Mouse (Mus musculus) limb, embryonic 11.5 days (tissue): ENCODE measurements around the gene Polr2c. TPM values are rescaled to one million over a fixed set of nuclear protein-coding genes. Genes with fewer than 3 reads are reported as not detected.

Experiments
- ATAC-seq: fragments of 200-750 bp; cut with Nextera tagmentation; 2 replicates; pipeline ENCODE4 v1.8.0; 2017; ENCODE audit warnings: low read depth; ENCODE audit not compliant: insufficient number of reproducible peaks, low FRiP score, low TSS enrichment
- DNase-seq: peaks from one replicate; pipeline ENCODE4 v3.0.0-alpha.2; 2015; ENCODE audit warnings: low spot score
- H3K27ac ChIP-seq: fragments of 300-500 bp; sonication (generic); replicated peaks from 2 replicates; pipeline ENCODE4 v1.5.1; 2014; ENCODE audit warnings: low read depth, mild to moderate bottlenecking, low read length
- H3K27me3 ChIP-seq: fragments of 300-500 bp; sonication (generic); 2 replicates; pipeline ENCODE4 v1.6.1; 2014; ENCODE audit warnings: mild to moderate bottlenecking, low read length, mixed read lengths; ENCODE audit not compliant: control insufficient read depth, insufficient read depth
- H3K36me3 ChIP-seq: fragments of 300-500 bp; sonication (generic); 2 replicates; pipeline ENCODE4 v1.6.1; 2014; ENCODE audit warnings: mild to moderate bottlenecking, low read length, moderate library complexity, mixed read lengths; ENCODE audit not compliant: control insufficient read depth, insufficient read depth
- H3K4me1 ChIP-seq: fragments of 300-500 bp; sonication (generic); 2 replicates; pipeline ENCODE4 v1.6.1; 2014; ENCODE audit warnings: low read length, mixed read lengths; ENCODE audit not compliant: control insufficient read depth, insufficient read depth
- H3K4me2 ChIP-seq: fragments of 300-500 bp; sonication (generic); 2 replicates; pipeline ENCODE4 v1.6.1; 2014; ENCODE audit warnings: low read depth, mild to moderate bottlenecking, moderate library complexity; ENCODE audit not compliant: severe bottlenecking
- H3K4me3 ChIP-seq: fragments of 300-500 bp; sonication (generic); 2 replicates; pipeline ENCODE4 v1.5.1; 2014; ENCODE audit warnings: low read depth, low read length
- H3K9ac ChIP-seq: fragments of 300-500 bp; sonication (generic); 2 replicates; pipeline ENCODE4 v1.6.1; 2014; ENCODE audit warnings: mild to moderate bottlenecking, low read length
- H3K9me3 ChIP-seq: fragments of 300-500 bp; sonication (generic); 2 replicates; pipeline ENCODE4 v1.6.1; 2016; ENCODE audit warnings: low read length; ENCODE audit not compliant: control insufficient read depth
- WGBS: fragments of 180-500 bp; shearing (Covaris S2); extraction: QIAGEN DNeasy Blood & Tissue Kit; methylation state at CpG from one replicate; pipeline ENCODE4 v1.1.7; 2014; 5-methylcytosine and 5-hydroxymethylcytosine counted together
- polyA plus RNA-seq: library from polyadenylated mRNA; unstranded; fragments of >200 nt; fragmentation: Nextera tagmentation; extraction: Ambion mirVana; gene quantifications from 2 replicates; pipeline ENCODE4 v1.2.1, GENCODE M21; 2014

Gene Polr2c
- polyA plus RNA-seq, 1 experiment from 2014 or later: 178 TPM

DNA sequence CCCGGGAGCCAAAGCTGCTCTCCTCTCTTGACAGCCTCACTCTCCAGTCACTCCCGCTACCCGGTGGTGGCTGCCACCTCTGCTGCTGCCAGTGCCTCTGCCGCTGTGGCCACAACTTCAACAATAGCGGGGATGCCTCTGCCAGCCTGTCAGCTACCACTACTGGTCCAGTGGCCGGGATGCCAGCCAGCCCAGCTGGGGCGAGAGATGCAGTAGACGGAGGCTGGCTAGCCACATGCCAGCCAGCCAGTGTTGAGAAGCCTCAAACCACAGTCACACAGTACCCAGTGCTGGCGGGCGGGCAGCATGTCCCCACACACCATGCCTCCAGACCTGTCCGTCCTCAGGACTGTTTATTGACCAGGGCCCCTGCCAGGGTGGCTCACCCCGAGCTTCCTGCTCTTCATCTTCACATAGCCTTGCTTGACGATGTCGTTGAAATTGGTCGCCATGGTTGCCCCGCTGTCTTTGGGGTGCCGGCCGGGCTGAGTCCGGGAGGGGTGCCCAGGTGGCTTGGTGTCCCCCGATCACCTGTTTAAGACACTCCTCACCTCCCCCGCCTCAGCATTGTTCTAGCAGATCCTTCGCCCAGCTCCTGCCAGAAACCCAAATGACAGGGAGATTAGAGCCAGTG is 13.3 kb downstream of the Polr2c start:
- H3K36me3 ChIP-seq: no peaks in the 10 kb centered on the region
- H3K9ac ChIP-seq: peak overlapping the region; percentile 35
- DNase-seq: no peak
- ATAC-seq: peak; percentile 6; the same call in 1 of the 2 replicates
- H3K4me3 ChIP-seq: peak overlapping the region; percentile 39
- H3K27me3 ChIP-seq: 0 out of 2 replicates have a peak, but pooled peaks cover 2% of the 10 kb centered on the region
- H3K9me3 ChIP-seq: no peaks in the 10 kb centered on the region
- peaks cover 33% of the 10 kb centered on the region for H3K4me1 ChIP-seq
- H3K27ac ChIP-seq: no peak overlapping the region
- peak overlapping the region; percentile 77 for H3K4me2 ChIP-seq
- 18% methylated on average over 22 of the region's 22 CpGs for WGBS

DNA sequence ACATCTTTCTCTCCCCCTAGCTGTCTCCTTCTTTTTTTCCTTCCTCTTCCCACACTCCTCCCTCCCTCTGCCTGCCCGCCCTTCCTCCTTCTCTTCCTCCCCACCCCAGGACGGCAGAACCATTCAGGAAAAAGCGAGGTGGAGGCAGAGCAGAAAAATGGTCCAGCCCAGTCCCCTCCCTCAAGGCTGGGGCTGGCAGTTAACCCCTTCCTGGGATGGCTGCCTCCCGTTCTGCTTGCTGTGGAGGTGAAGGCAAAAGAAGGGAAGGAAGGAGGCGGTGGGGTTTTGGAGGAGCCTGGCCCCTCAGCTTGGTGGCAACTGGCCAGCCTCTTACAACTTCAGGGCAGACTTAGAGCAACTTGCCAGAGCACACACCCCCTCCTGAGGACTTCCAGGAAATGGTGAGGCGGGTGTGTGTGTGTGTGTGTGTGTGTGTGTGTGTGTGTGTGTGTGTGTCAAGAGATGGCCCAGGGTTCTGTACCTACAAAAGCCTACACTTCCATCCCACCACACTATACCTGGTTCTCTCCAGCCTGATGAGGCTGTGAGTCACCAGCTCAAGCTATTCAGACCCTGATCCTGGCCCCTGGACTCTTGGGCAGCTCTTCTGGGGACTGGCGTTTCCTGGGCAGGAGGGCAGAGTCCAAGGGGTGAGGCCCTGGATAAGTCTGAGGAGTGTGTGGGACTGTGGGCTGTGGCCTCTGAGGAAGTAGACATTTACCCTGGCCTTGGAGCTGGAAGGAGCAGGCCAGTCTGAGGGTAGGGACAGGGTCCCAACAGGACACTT is 14.1 kb downstream of the Polr2c start:
- H3K4me3 ChIP-seq: peak overlapping the region; percentile 39
- H3K27me3 ChIP-seq: 0 out of 2 replicates have a peak, but pooled peaks cover 2% of the 10 kb centered on the region
- no peaks in the 10 kb centered on the region for H3K36me3 ChIP-seq
- ATAC-seq (peak; percentile 37; the same call in 1 of the 2 replicates), DNase-seq (peak; percentile 80)
- WGBS: 6% methylated on average over 7 of the region's 7 CpGs
- H3K27ac ChIP-seq: no peak overlapping the region; the same call in 1 of the 2 replicates
- H3K9ac ChIP-seq: peak overlapping the region; percentile 35; the same call in 1 of the 2 replicates
- no peaks in the 10 kb centered on the region for H3K9me3 ChIP-seq
- peak overlapping the region; percentile 77 for H3K4me2 ChIP-seq
- H3K4me1 ChIP-seq: peaks cover 33% of the 10 kb centered on the region

DNA sequence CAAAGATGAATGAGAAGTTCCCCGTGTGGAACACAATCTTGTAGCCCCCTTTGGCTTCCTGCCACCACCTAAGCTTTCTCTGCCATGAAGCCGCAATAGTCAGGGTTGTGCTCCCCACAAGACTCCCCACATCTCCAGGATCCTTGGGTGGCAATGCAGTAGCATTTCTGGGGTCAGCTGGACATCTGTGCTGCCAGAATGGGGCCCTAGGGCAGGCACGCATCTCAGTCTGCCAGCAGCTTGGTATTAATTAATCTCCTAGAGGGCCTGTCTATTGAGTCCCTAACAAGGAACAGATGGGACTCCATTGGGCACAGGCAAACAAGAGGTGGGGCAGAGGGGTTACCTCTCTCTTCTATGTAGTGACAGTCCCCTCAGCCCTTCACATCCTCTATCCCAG is 14.9 kb downstream of the Polr2c start:
- 18% methylated on average over 3 of the region's 3 CpGs for WGBS
- no peak for ATAC-seq
- Histone ChIP-seq H3K9ac (no peak overlapping the region), H3K27me3 (0 out of 2 replicates have a peak, but pooled peaks cover 2% of the 10 kb centered on the region), H3K4me3 (no peak overlapping the region), H3K4me1 (peaks cover 36% of the 10 kb centered on the region), H3K9me3 (no peaks in the 10 kb centered on the region), H3K36me3 (no peaks in the 10 kb centered on the region), H3K27ac (no peak overlapping the region), H3K4me2 (peak overlapping the region; percentile 24; the same call in 1 of the 2 replicates)
- peak; percentile 37 for DNase-seq

DNA sequence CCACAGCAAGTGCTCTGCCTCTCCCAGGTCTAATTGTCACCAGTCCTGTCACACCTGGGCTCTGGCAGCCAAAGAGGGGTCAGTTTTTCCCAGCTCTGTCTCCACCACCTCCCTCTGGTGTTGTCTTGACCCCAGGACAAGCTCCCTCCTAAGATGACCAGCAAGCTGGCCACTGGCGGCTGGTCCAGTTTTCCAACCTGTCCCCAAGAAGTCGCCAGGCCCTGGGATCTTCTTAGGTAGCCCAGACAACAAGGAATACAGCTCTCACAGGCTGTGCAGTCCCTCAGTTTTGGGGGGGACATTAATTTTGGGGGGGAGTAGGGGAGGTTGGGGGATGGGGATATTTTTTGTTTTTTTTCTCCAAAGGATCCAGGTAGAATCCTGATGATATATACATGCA is 15.3 kb downstream of the Polr2c start:
- DNase-seq (no peak), ATAC-seq (no peak)
- Histone ChIP-seq H3K9ac (no peak overlapping the region; the same call in 1 of the 2 replicates), H3K4me3 (no peak overlapping the region), H3K4me1 (peaks cover 36% of the 10 kb centered on the region), H3K27ac (no peak overlapping the region), H3K9me3 (no peaks in the 10 kb centered on the region), H3K36me3 (no peaks in the 10 kb centered on the region), H3K27me3 (0 out of 2 replicates have a peak, but pooled peaks cover 2% of the 10 kb centered on the region), H3K4me2 (no peak overlapping the region)
- 46% methylated on average over 2 of the region's 2 CpGs for WGBS

DNA sequence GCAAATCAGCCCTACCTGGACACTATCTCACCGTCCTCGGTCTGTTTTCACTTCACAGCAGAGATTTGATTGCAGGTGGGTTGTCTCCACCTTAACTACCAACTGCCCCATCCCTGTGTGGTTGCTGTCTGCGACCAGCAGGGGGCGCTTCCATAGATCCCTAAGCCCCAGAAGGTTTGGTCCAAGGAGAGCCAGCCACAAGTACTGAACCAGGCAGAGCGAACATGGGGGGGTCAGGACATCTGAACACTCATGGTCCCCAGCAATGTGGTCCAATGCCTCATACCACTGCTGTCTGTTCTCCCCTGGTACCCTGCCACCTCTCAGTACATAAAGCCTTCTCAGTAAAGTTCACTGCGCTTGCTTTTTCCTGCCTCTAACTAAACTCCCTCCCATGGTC is 17.1 kb downstream of the Polr2c start:
- Histone ChIP-seq H3K27ac (no peak overlapping the region), H3K9ac (no peak overlapping the region), H3K4me2 (peak overlapping the region; percentile 92; the same call in 1 of the 2 replicates), H3K27me3 (0 out of 2 replicates have a peak, but pooled peaks cover 2% of the 10 kb centered on the region), H3K4me1 (peaks cover 36% of the 10 kb centered on the region), H3K9me3 (no peaks in the 10 kb centered on the region), H3K4me3 (no peak overlapping the region), H3K36me3 (no peaks in the 10 kb centered on the region)
- ATAC-seq: no peak
- 12% methylated on average over 6 of the region's 6 CpGs for WGBS
- peak; percentile 79 for DNase-seq

DNA sequence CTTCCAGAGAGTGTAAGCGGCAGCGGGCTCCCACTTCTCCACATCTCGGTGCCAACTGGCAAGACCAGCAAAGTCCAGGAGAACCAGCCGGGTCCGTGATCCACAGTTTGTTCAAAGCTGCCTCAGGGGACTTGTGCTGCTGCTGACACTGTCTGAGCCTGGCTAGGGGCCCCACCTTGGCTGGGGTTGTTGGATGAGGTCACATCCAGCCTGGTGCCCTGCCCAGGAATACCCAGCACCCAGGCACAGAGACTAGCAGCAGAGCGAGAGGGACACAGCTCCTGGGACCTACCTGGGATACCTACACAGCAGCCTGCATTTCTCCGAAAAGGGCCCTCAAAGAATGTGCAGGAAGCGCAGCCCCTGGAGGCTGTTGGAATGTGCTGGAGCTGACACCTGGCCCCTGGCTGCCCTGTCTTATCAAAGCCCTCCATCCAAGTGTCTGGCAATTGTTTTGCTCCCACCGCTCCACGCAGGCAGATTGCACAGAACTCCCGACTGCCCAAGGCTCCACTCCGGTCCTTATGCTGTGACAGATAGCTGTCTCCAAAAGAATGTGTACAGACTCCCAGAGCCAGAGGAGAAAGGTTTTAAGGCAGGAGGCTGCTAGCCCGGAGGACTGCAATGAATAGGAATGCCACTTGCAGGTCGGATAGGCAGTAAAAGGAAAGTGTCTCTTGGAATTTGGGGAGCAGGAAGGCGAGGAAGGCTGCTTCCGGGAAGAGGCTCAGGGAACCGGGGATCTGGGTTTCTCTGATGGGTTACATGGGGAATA is 18.0 kb downstream of the Polr2c start:
- Histone ChIP-seq H3K27ac (no peak overlapping the region), H3K27me3 (0 out of 2 replicates have a peak, but pooled peaks cover 2% of the 10 kb centered on the region), H3K4me2 (peak overlapping the region; percentile 92), H3K4me3 (peak overlapping the region; percentile 65), H3K9me3 (no peaks in the 10 kb centered on the region), H3K9ac (peak overlapping the region; percentile 58), H3K36me3 (no peaks in the 10 kb centered on the region), H3K4me1 (peaks cover 35% of the 10 kb centered on the region)
- ATAC-seq: no peak
- 15% methylated on average over 17 of the region's 17 CpGs for WGBS
- DNase-seq: peak; percentile 36

DNA sequence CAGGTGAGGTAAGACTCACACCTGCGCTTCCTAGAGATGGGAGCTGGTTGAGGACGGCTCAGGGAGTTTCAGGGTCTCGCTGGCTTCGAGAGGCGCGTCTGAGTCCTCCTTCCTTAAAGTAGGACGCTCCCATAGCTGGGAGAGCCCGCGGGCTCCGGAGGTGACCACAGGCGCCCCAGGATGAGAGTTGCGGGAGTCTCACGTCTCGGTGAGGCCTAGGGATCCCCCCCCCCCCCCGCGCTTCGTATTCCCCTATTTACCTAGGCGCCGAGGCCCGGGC is 18.6 kb downstream of the Polr2c start:
- Histone ChIP-seq H3K9ac (peak overlapping the region; percentile 58), H3K27me3 (0 out of 2 replicates have a peak, but pooled peaks cover 2% of the 10 kb centered on the region), H3K27ac (0 out of 2 replicates have a peak overlapping the region, but pooled peaks have one; percentile 6), H3K9me3 (no peaks in the 10 kb centered on the region), H3K4me3 (peak overlapping the region; percentile 65), H3K4me1 (peaks cover 29% of the 10 kb centered on the region), H3K4me2 (peak overlapping the region; percentile 92), H3K36me3 (no peaks in the 10 kb centered on the region)
- DNase-seq (peak; percentile 29), ATAC-seq (no peak)
- WGBS: under 1% methylated on average over 16 of the region's 20 CpGs

DNA sequence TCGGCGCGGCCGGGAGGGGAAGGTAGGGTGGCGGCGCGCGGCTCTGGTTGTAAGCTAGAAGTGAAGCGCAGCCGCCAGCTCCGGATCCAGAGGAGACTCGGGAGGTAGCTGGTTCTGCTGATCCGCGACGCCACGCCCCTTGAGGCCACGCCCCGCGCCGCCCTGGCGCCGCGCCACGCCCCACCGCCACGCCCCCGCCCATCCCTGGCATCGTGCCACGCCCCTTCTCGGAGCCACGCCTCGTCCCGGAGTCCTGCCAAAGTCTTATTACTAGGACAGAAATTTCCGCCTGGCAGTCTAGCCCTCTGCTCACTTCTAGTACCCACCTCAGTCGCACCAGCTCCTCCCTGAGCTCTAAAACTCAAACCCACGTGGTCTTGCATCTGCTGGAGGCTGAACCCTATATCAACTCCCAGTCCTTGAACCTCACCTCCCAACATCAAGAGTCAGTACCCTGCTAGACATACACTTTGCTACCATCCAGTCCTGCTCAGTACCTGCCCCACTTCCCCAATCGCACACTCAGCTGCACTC is 19.0 kb downstream of the Polr2c start, which contains the start of gene Dok4:
TSS of gene Dok4 (minus strand) at position 134 of the 534 bp plus-strand sequence.
- Histone ChIP-seq H3K4me1 (peaks cover 29% of the 10 kb centered on the region), H3K4me2 (peak within 1 kb of the TSS; percentile 92), H3K27ac (0 out of 2 replicates have a peak within 1 kb of the TSS, but pooled peaks have one; percentile 6), H3K27me3 (0 out of 2 replicates have a peak, but pooled peaks cover 2% of the 10 kb centered on the region), H3K9ac (peak within 1 kb of the TSS; percentile 58), H3K36me3 (no peaks in the 10 kb centered on the region), H3K4me3 (peak within 1 kb of the TSS; percentile 65), H3K9me3 (no peaks in the 10 kb centered on the region)
- ATAC-seq (peak; percentile 68), DNase-seq (peak; percentile 94)
- WGBS: 2% methylated on average over 16 of the region's 37 CpGs
